Mouse (Mus musculus) lung, embryonic 14.5 days (tissue): Measurements from ENCODE around the gene Srarp. TPM values are rescaled to one million over a fixed set of nuclear protein-coding genes. Genes with fewer than 3 reads are reported as not detected.
A peak's percentile ranks its signal among the peaks of the same experiment; 100 is the strongest.

Source experiments
- ATAC-seq: fragments of 200-750 bp; cut with Nextera tagmentation; 2 replicates; pipeline ENCODE4 v1.8.0; 2017; ENCODE audit warnings: mild to moderate bottlenecking, moderate TSS enrichment, moderate library complexity; ENCODE audit not compliant: insufficient read depth
- DNase-seq: peaks from one replicate; pipeline ENCODE4 v3.0.0-alpha.2; 2015
- H3K27ac ChIP-seq: fragments of 300-500 bp; sonication (generic); 2 replicates; pipeline ENCODE4 v1.5.1; 2014; ENCODE audit warnings: low read depth, mild to moderate bottlenecking, moderate library complexity
- H3K27me3 ChIP-seq: fragments of 300-500 bp; sonication (generic); 2 replicates; pipeline ENCODE4 v1.6.1; 2014; ENCODE audit warnings: low read length, control low read depth; ENCODE audit not compliant: insufficient read depth
- H3K36me3 ChIP-seq: fragments of 300-500 bp; sonication (generic); 2 replicates; pipeline ENCODE4 v1.6.1; 2014; ENCODE audit warnings: control low read depth; ENCODE audit not compliant: insufficient read depth
- H3K4me1 ChIP-seq: fragments of 300-500 bp; sonication (generic); 2 replicates; pipeline ENCODE4 v1.6.1; 2014; ENCODE audit warnings: antibody characterized with exemption, control low read depth; ENCODE audit not compliant: insufficient read depth
- H3K4me2 ChIP-seq: fragments of 300-500 bp; sonication (generic); 2 replicates; pipeline ENCODE4 v1.6.1; 2014; ENCODE audit warnings: mild to moderate bottlenecking
- H3K4me3 ChIP-seq: fragments of 300-500 bp; sonication (generic); 2 replicates; pipeline ENCODE4 v1.5.1; 2014; ENCODE audit warnings: low read depth, low read length
- H3K9ac ChIP-seq: fragments of 300-500 bp; sonication (generic); 2 replicates; pipeline ENCODE4 v1.6.1; 2014
- H3K9me3 ChIP-seq: fragments of 300-500 bp; sonication (generic); 2 replicates; pipeline ENCODE4 v1.6.1; 2016; ENCODE audit warnings: low read depth, low read length, control low read depth
- CTCF ChIP-seq: IDR thresholded peaks from 2 replicates; pipeline ENCODE4 v1.5.1; 2016; ENCODE audit warnings: antibody characterized with exemption, low read depth
- WGBS: fragments of 180-500 bp; shearing (Covaris S2); extraction: QIAGEN DNeasy Blood & Tissue Kit; methylation state at CpG from one replicate; pipeline ENCODE4 v1.1.7; 2014; 5-methylcytosine and 5-hydroxymethylcytosine counted together
- polyA plus RNA-seq: library from polyadenylated mRNA; unstranded; fragments of >200 nt; fragmentation: Nextera tagmentation; extraction: Ambion mirVana; gene quantifications from 2 replicates; pipeline ENCODE4 v1.2.1, GENCODE M21; 2014

Srarp gene
- polyA plus RNA-seq, 1 experiment from 2014 or later, result not detected

GRCm38 (mm10) chr4:141391293-141391692, 44.6 kb downstream of the Srarp start:
- Histone ChIP-seq H3K4me1 (no peaks in the 10 kb centered on the region), H3K27ac (no peak overlapping the region), H3K27me3 (no peaks in the 10 kb centered on the region), H3K9me3 (no peaks in the 10 kb centered on the region), H3K4me2 (no peak overlapping the region), H3K4me3 (no peak overlapping the region), H3K36me3 (no peaks in the 10 kb centered on the region), H3K9ac (no peak overlapping the region)
- 66% methylated on average over 12 of the region's 12 CpGs for WGBS
- DNase-seq (no peak), ATAC-seq (no peak)
- no peak for TF ChIP-seq CTCF

DNA sequence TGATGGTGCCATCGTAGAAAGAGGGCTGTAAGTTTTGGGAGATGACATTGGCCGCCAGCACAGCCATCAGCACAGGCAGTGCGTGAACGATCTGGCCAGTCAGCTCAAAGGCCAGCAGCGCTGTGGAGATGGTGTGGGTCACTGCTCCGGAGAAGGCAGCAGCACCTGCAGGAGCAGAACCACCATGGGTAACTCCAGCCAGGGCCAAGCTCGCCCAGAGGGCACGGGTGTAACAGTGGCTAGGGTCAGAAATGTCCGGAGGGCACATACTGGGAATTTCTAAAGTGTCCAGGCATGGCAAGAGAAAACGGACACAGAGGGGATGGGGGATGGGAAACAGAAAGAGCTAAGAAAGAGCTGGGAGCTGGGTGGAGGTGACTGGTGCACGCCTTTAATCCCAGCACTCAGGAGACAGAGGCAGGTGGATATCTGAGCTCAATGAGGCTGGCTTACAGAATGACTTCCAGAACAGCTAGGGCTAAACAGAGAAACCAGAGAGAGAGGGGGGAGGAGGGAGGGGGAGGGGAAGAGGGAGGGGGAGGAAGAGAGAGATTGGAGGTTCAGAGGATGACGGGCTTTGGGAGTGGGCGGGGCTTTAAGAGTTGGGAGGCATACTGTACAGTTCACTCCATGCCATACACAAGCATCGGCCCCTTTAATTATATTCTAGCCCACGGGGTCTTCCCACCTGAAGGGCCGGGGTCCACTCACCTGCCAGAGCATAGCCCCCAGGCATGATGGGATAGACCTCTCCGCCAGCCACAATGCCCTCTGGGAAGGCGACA, 46.3 kb downstream of the Srarp start:
- Histone ChIP-seq H3K27me3 (peaks cover 3% of the 10 kb centered on the region), H3K27ac (no peak overlapping the region), H3K36me3 (no peaks in the 10 kb centered on the region), H3K4me2 (no peak overlapping the region), H3K9me3 (no peaks in the 10 kb centered on the region), H3K4me1 (no peaks in the 10 kb centered on the region), H3K9ac (no peak overlapping the region), H3K4me3 (no peak overlapping the region)
- DNase-seq, result no peak
- no peak for TF ChIP-seq CTCF
- ATAC-seq, result no peak
- 70% methylated on average over 18 of the region's 18 CpGs for WGBS

- H3K36me3 ChIP-seq, result no peaks in the 10 kb centered on the region
- H3K27me3 ChIP-seq, result peaks cover 20% of the 10 kb centered on the region
- DNase-seq, result no peak
- 56% methylated on average over 5 of the region's 5 CpGs for WGBS
- ATAC-seq, result no peak
- H3K4me1 ChIP-seq, result no peaks in the 10 kb centered on the region
- no peak overlapping the region for H3K27ac ChIP-seq
- no peak overlapping the region for H3K9ac ChIP-seq
- no peak overlapping the region for H3K4me2 ChIP-seq
- no peaks in the 10 kb centered on the region for H3K9me3 ChIP-seq
- H3K4me3 ChIP-seq, result no peak overlapping the region
- TF ChIP-seq CTCF, result no peak
Observed at GRCm38 (mm10) chr4:141387933-141388332, 48.0 kb downstream of the Srarp start.

DNA sequence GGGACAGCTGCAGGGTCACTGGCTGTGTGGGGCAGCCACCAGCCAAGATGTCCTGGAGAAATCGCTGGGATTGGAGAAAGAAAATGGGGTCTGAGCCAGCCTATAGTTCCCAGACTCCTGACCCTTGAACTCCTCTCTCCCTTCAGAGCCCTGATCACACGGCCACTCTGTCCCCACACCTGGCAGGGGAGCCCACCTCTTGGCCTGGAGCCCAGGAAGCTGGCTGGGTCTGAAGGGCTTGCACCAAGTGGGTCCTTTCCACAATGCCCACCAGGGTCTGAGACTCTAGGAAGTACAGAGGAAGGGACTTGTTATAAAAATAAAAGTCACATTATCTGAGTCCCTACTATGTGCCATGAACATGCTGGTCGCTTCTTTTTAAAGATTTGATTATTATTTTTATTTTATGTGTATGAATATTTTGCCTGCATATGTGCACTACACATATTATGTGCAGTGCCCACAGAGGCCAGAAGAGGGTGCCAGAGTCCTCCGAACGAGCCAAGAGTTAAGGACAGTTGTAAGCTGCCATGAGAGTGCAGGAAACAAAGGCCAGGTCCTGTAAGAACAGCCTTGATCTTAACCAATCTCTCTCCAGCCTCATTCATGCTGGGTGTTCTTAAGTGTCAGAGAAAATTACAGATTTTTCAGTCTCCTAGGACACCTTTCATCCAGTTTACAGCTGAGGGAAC, 48.7 kb downstream of the Srarp start:
- H3K27me3 ChIP-seq, result peaks cover 25% of the 10 kb centered on the region
- peak; percentile 38; the same call in 1 of the 2 replicates for ATAC-seq

GRCm38 (mm10) chr4:141386150-141386549, 49.8 kb downstream of the Srarp start:
- Histone ChIP-seq H3K27ac (no peak overlapping the region), H3K27me3 (peaks cover 25% of the 10 kb centered on the region), H3K4me3 (no peak overlapping the region), H3K9me3 (no peaks in the 10 kb centered on the region), H3K9ac (no peak overlapping the region), H3K36me3 (no peaks in the 10 kb centered on the region), H3K4me2 (no peak overlapping the region), H3K4me1 (peaks cover 6% of the 10 kb centered on the region; the same call in 1 of the 2 replicates)
- WGBS, result 68% methylated on average over 7 of the region's 7 CpGs
- no peak for DNase-seq
- TF ChIP-seq CTCF, result 0 out of 2 replicates have a peak, but pooled peaks have one; percentile 19
- no peak for ATAC-seq

More for the DNA sequence above, 48.7 kb downstream of the Srarp start:
- 18% methylated on average over 5 of the region's 5 CpGs for WGBS
- peak; percentile 94 for DNase-seq
- Histone ChIP-seq H3K4me3 (no peak overlapping the region), H3K36me3 (no peaks in the 10 kb centered on the region), H3K9me3 (no peaks in the 10 kb centered on the region), H3K27ac (no peak overlapping the region), H3K4me1 (peaks cover 3% of the 10 kb centered on the region; the same call in 1 of the 2 replicates), H3K9ac (no peak overlapping the region), H3K4me2 (no peak overlapping the region)
- peak; percentile 89 for TF ChIP-seq CTCF

DNA sequence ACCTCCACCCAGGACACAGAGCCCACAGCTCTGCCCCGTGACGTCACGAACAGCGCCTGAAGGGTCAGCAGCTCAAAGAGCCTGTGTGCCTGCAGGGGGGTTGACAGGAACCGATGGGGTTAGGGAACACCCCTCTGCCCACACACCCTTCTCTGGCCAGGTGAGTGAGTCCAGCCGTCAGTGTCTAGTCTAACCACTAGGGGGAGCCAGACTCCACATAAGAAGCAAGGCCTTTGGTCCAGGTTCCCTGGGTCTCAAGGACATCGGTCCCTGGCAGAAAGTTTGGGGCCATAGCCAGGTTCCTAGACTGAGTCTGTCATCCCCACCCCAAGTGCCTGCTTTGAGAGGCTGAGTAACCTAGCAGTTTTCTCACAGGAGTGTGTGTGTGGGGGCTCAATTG, 50.6 kb downstream of the Srarp start:
- DNase-seq (peak; percentile 83), ATAC-seq (no peak)
- TF ChIP-seq CTCF, result peak; percentile 95
- H3K27ac ChIP-seq, result no peak overlapping the region
- H3K9me3 ChIP-seq, result no peaks in the 10 kb centered on the region
- no peak overlapping the region for H3K4me3 ChIP-seq
- WGBS, result 0% methylated on average over 7 of the region's 7 CpGs
- H3K36me3 ChIP-seq, result no peaks in the 10 kb centered on the region
- H3K4me2 ChIP-seq, result no peak overlapping the region
- H3K4me1 ChIP-seq, result peaks cover 6% of the 10 kb centered on the region; the same call in 1 of the 2 replicates
- H3K9ac ChIP-seq, result no peak overlapping the region
- peaks cover 25% of the 10 kb centered on the region for H3K27me3 ChIP-seq

Other genes starting within 250 kb of the Srarp start
- 5.3 and 6.3 TPM in 2 replicates for gene Rsg1, start 222.1 kb downstream of the Srarp start, polyA plus RNA-seq
- gene Arhgef19, start 196.6 kb downstream of the Srarp start, polyA plus RNA-seq, result 20.1 and 21.1 TPM in 2 replicates
- gene Epha2, start 134.9 kb downstream of the Srarp start, polyA plus RNA-seq, result 6.9 and 7.6 TPM in 2 replicates
- gene Fam131c, start 67.9 kb downstream of the Srarp start, polyA plus RNA-seq, result 3.2 and 4.2 TPM in 2 replicates
- 0.31 and 0.80 TPM in 2 replicates for gene Clcnka, start 37.4 kb downstream of the Srarp start, polyA plus RNA-seq
- not detected in 2 replicates for gene Clcnkb, start 20.1 kb downstream of the Srarp start, polyA plus RNA-seq
- gene Hspb7, start 15.3 kb downstream of the Srarp start, polyA plus RNA-seq, result 0.80 and 3.2 TPM in 2 replicates
- 27.2 and 30.6 TPM in 2 replicates for gene Zbtb17, start 8.5 kb upstream of the Srarp start, polyA plus RNA-seq
- 15.4 and 15.9 TPM in 2 replicates for gene Spen, start 102.5 kb upstream of the Srarp start, polyA plus RNA-seq
- 83.6 and 89.2 TPM in 2 replicates for gene Fblim1, start 170.0 kb upstream of the Srarp start, polyA plus RNA-seq
- 0.38 and 0.50 TPM in 2 replicates for gene Tmem82, start 182.5 kb upstream of the Srarp start, polyA plus RNA-seq
- not detected in 2 replicates for gene Slc25a34, start 187.7 kb upstream of the Srarp start, polyA plus RNA-seq
- 5.1 and 5.4 TPM in 2 replicates for gene Plekhm2, start 228.8 kb upstream of the Srarp start, polyA plus RNA-seq
- 0.38 and 3.2 TPM in 2 replicates for gene Rsc1a1, start 249.5 kb upstream of the Srarp start, polyA plus RNA-seq